Mouse (Mus musculus): ENCODE results near the gene Rfc1. TPM values are rescaled to one million over a fixed set of nuclear protein-coding genes. Genes with fewer than 3 reads are reported as not detected.

Rfc1 gene
- total RNA-seq, 2 experiments from 2014 or later = 25.3 to 27.0 TPM

DNA sequence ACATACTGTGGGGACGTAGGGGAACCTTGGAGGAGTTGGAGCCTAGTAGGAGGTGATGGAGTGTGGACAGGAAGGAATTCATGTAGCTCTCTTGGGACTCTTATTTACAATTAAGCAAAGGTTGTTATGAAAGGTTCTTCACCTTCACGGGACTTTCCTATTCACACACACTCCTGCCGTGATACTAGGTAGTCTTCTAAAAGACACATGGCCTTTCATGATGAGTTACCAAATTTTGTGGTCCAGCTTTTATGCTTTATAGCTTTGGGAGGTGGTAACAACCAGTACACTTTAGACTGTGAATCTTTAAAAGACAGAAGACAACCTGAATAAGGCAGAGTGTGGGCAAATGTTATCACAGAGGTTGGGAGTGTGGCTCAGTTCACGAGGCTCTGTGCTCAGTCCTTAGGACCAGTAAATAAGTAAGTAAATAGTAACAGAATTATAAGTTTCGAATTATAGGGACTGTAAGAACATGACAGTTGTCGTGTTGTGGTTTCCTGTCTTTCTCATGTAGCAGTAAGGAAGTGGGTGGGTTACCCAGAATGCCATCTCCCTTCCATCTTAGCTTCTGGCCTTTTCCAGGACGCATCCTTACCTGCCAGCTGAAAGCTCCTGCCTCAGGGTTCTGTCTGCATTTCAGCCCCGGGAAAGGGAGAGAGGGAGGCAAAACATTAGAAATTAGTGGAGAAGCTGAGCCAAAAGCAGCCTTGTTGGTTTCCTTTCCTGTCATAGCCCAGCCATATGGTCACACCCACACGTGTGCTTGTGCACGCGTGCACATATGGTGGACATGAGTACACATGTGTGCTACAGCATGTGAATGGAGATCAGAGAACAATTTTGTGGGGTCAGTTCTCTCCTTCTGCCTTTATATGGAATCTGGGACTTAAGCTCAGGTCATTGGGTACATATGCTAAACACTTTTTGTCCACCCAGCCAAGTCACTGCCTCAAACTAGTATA lies 117.9 kb downstream of the Rfc1 start:
- DNase-seq = no peak
- intact Hi-C loops (cut with DNase I) = loop anchor here (10.0 kb wide), 1 partner anchor 213 kb away; no protein-coding TSS in a partner anchor

DNA sequence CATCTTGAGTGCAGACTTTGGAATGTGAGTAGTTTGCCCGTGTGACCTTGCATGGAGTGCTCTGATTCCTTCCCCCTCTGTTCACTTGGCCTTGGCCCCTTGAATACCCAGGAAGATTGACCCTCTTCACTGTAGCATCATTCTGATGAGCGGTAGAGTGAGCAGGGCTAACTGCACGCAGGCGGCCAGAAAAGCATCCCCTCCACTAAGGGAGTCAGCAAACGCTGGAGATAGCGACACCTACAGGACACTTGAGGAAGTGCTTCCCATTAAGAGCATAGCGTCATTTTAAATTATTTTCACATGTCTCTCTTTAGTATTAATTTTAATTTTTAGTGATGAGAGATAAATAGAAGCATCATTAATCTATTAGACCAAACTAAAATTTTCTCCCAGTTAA lies 122.1 kb downstream of the Rfc1 start:
- intact Hi-C loops (cut with DNase I) = loop anchor here (10.0 kb wide), 1 partner anchor 209 kb away; no protein-coding TSS in a partner anchor
- DNase-seq = peak; percentile 54

Other genes starting within 250 kb of the Rfc1 start
- gene Tmem156, start 243.5 kb downstream of the Rfc1 start, total RNA-seq (2021) = not detected
- 10 to 100 TPM; 73.2 to 80.2 TPM for gene Klhl5, start 228.1 kb downstream of the Rfc1 start, total RNA-seq (2021)
- 10 to 100 TPM; 16.3 to 19.3 TPM for gene Wdr19, start 136.0 kb downstream of the Rfc1 start, total RNA-seq (2021)
- gene Klb, start 12.6 kb upstream of the Rfc1 start, total RNA-seq (2021) = under 1 TPM; 0.28 to 0.38 TPM
- 100 to 1,000 TPM; 777 to 795 TPM for gene Rpl9, start 55.8 kb upstream of the Rfc1 start, total RNA-seq (2021)
- 10 to 100 TPM; 33.5 to 35.5 TPM for gene Lias, start 55.8 kb upstream of the Rfc1 start, total RNA-seq (2021)
- 10 to 100 TPM; 46.0 to 48.8 TPM for gene Ugdh, start 100.3 kb upstream of the Rfc1 start, total RNA-seq (2021)
- gene Gm43552, start 157.2 kb upstream of the Rfc1 start, total RNA-seq (2021) = not detected
- 100 to 1,000 TPM; 125 to 132 TPM for gene Smim14, start 201.5 kb upstream of the Rfc1 start, total RNA-seq (2021)
- gene Ube2k, start 201.6 kb upstream of the Rfc1 start, total RNA-seq (2021) = 100 to 1,000 TPM; 149 to 162 TPM